Mouse (Mus musculus): Measurements from ENCODE around the gene Prkci.

The Prkci gene

GRCm38 (mm10) chr3:30994859-30995258 is 688 bp upstream of the Prkci start:
- DNase-seq (ENCODE audit: low read depth, low spot score): no peak

GRCm38 (mm10) chr3:30995899-30996687 is 546 bp downstream of the Prkci start:
- DNase-seq (ENCODE audit: low read depth, low spot score): no peak

- DNase-seq (ENCODE audit: low read depth, low spot score): no peak
Measured at GRCm38 (mm10) chr3:30996688-30997014, 1.1 kb downstream of the Prkci start.

GRCm38 (mm10) chr3:30999401-31000017 is 4.0 kb downstream of the Prkci start:
- no peak for DNase-seq (ENCODE audit: low read depth, low spot score)

- no peak for DNase-seq (ENCODE audit: low read depth, low spot score)
Measured at GRCm38 (mm10) chr3:31000018-31000407, 4.5 kb downstream of the Prkci start.

GRCm38 (mm10) chr3:31001048-31001676 is 5.6 kb downstream of the Prkci start:
- no peak for DNase-seq (ENCODE audit: low read depth, low spot score)

GRCm38 (mm10) chr3:31004320-31005209 is 9.0 kb downstream of the Prkci start:
- DNase-seq (ENCODE audit: low read depth, low spot score): no peak

- no peak for DNase-seq (ENCODE audit: low read depth, low spot score)
Measured at GRCm38 (mm10) chr3:31014374-31014773, 18.8 kb downstream of the Prkci start.

- DNase-seq (ENCODE audit: low read depth, low spot score): no peak
Measured at GRCm38 (mm10) chr3:31015682-31016443, 20.3 kb downstream of the Prkci start.

GRCm38 (mm10) chr3:31016594-31017196 is 21.1 kb downstream of the Prkci start:
- no peak for DNase-seq (ENCODE audit: low read depth, low spot score)

- DNase-seq (ENCODE audit: low read depth, low spot score): no peak
Measured at GRCm38 (mm10) chr3:31017652-31018051, 22.1 kb downstream of the Prkci start.

- DNase-seq (ENCODE audit: low read depth, low spot score): no peak
Measured at GRCm38 (mm10) chr3:31019287-31019686, 23.7 kb downstream of the Prkci start.

- DNase-seq (ENCODE audit: low read depth, low spot score): no peak
Measured at GRCm38 (mm10) chr3:31019793-31020447, 24.4 kb downstream of the Prkci start.

- DNase-seq (ENCODE audit: low read depth, low spot score): no peak
Measured at GRCm38 (mm10) chr3:31020656-31021055, 25.1 kb downstream of the Prkci start.

- DNase-seq (ENCODE audit: low read depth, low spot score): no peak
Measured at GRCm38 (mm10) chr3:31022895-31023436, 27.4 kb downstream of the Prkci start.

- no peak for DNase-seq (ENCODE audit: low read depth, low spot score)
Measured at GRCm38 (mm10) chr3:31027718-31028117, 32.2 kb downstream of the Prkci start.

GRCm38 (mm10) chr3:31031621-31032020 is 36.1 kb downstream of the Prkci start:
- no peak for DNase-seq (ENCODE audit: low read depth, low spot score)

GRCm38 (mm10) chr3:31033644-31034043 is 38.1 kb downstream of the Prkci start:
- DNase-seq (ENCODE audit: low read depth, low spot score): no peak

- DNase-seq (ENCODE audit: low read depth, low spot score): no peak
Measured at GRCm38 (mm10) chr3:31037851-31038250, 42.3 kb downstream of the Prkci start.

GRCm38 (mm10) chr3:31038689-31039088 is 43.1 kb downstream of the Prkci start:
- DNase-seq (ENCODE audit: low read depth, low spot score): no peak
